Mouse (Mus musculus) mammary gland, adult 2 months (tissue): ENCODE results near the gene Bco1. TPM values are rescaled to one million over a fixed set of nuclear protein-coding genes. Genes with fewer than 3 reads are reported as not detected.

Source experiments
- polyA plus RNA-seq: library from polyadenylated mRNA; depleted of rRNA; stranded (reverse); fragments of >200 nt; gene quantifications from 2 replicates; pipeline ENCODE4 v1.2.3, GENCODE M21; 2012; ENCODE audit warnings: low replicate concordance; rRNA removed

Gene Bco1
- 0.23 and 0.42 TPM in 2 replicates for polyA plus RNA-seq

DNA sequence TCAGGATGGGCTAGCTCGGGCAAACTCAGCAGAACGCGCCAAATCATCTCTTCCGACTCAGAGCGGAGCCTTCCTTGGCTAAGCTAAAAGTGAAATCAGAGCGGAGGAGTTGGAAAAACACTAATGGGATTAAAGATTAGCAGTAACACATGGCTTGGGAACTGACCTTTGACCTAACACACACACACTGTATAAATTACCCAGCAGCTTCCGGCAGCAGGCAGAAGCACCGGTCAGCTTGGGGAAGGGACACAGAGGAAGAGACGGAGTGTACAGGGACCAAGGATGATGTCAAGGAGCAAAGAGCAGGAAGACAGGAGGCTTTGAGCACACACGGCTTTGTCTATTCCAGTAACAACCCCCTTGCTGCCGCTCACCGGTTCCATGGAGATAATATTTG, at the start of gene Bco1:
Gene Bco1 (plus strand): TSS at position 208 of the 400 bp plus-strand sequence.

DNA sequence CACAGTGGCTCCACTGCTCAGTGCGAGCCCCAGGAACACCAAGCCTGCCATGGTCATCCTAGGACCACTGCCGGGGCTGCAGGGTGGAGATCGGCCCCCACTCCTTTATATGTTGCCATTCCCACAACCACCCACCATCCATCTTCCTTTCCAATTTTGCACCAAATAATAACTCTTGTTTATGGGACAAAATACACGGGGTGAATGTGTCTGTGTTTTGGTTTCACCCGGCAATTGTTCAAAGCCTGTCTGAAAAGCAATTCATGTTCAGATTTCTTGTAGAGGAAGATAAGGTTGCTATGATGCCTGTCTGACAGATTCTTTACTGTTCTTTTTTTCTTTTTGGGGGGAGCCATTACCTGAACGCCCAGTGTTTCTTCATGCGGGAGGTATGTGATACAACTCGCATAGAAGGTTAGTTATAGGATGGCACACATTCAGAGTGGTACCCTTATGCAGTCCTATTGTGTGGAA, 13.2 kb upstream of the Bco1 start, which contains the start of gene Pkd1l2:
Gene Pkd1l2 (minus strand): TSS at position 51 of the 474 bp plus-strand sequence.

DNA sequence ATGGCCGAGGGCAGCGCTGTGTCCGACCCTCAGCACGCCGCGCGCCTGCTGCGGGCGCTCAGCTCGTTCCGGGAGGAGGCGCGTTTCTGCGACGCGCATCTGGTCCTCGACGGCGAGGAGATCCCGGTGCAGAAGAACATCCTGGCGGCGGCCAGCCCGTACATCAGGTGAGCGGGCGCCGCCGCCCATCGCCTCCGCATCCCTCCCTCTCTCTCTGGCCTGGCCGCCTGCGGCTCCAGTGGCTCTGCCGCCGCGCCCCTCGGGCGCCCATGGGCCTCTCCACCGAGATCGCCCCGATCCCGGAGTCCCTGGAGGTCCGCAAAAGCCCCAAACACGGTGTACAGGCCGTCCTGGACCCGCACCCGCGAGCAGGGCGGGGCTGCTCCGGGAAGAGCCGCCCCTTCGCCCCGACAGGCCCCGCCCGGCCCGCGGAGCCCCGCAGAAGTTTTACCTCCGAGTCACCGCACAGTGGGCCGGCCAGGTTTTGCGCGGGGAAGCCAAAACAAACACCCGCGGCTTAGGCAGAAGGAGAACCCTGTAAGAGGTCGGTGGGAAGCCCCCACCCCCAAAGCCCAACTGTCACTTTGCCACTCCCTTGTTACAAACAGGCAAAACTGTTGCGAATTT, 62.6 kb downstream of the Bco1 start, which contains the start of gene Gan:
Gene Gan (plus strand): TSS at position 1 of the 627 bp plus-strand sequence.

Other genes starting within 250 kb of the Bco1 start
- 4.8 and 8.1 TPM in 2 replicates for gene Cmc2, start 174.4 kb upstream of the Bco1 start, polyA plus RNA-seq
- gene Cenpn, start 174.1 kb upstream of the Bco1 start, polyA plus RNA-seq: 1.6 and 2.2 TPM in 2 replicates
- gene Atmin, start 152.5 kb upstream of the Bco1 start, polyA plus RNA-seq: 15.5 and 17.7 TPM in 2 replicates
- 0.24 and 0.36 TPM in 2 replicates for gene 1700030J22Rik, start 116.9 kb upstream of the Bco1 start, polyA plus RNA-seq
- gene Gcsh, start 102.3 kb upstream of the Bco1 start, polyA plus RNA-seq: 29.8 and 50.6 TPM in 2 replicates
- gene Pkd1l2, start 13.4 kb upstream of the Bco1 start, polyA plus RNA-seq: 0.32 and 0.39 TPM in 2 replicates
- gene Gan, start 62.3 kb downstream of the Bco1 start, polyA plus RNA-seq: 7.0 and 8.1 TPM in 2 replicates
- gene Cmip, start 161.2 kb downstream of the Bco1 start, polyA plus RNA-seq: 39.0 and 71.1 TPM in 2 replicates